Mouse (Mus musculus): ENCODE results near the gene Polg2. TPM values are rescaled to one million over a fixed set of nuclear protein-coding genes. Genes with fewer than 3 reads are reported as not detected.

The Polg2 gene
- polyA plus RNA-seq, 1 experiment from 2014 or later, result 11.1 TPM

DNA sequence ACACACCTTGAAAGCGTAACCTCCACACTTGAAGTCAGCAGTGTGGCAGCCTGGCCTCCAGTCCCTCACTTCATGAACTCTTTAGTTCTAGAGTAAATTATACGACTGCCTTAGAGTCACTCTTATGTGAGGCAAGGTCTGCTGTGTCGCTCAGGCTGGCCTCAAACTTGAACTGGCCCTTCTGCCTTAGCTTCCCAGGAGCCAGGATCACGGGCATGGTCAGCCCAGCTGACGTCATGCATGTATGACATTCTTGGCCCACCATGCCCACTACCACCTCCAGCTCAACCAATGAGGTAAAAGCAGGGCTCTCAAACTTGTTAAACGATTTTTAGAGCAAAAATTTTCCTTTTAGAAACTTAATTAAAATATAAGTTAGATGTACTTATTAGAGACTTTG lies 42.1 kb upstream of the Polg2 start:
- Histone ChIP-seq H3K4me1 (replicated peaks; ENCODE audit: insufficient read depth, low read length) (no peaks in the 10 kb centered on the region), H3K27me3 (ENCODE audit: insufficient read depth, low read length) (no peaks in the 10 kb centered on the region), H3K4me2 (ENCODE audit: low read length) (no peak overlapping the region), H3K9me3 (replicated peaks; ENCODE audit: low read length) (no peaks in the 10 kb centered on the region), H3K9ac (ENCODE audit: low read depth, low read length) (no peak overlapping the region), H3K36me3 (ENCODE audit: insufficient read depth, low read length) (peaks cover 37% of the 10 kb centered on the region; the same call in 1 of the 2 replicates), H3K27ac (peak overlapping the region; percentile 28; the same call in 1 of the 2 replicates), H3K4me3 (replicated peaks; ENCODE audit: low read depth, low read length) (no peak overlapping the region)
- no peak for TF ChIP-seq CTCF (IDR thresholded peaks at IDR 0.05; ENCODE audit: low read depth)
- ATAC-seq (replicated peaks; ENCODE audit: low FRiP score, low read depth), result no peak
- 79% methylated on average over 6 of the region's 6 CpGs for WGBS
- no peak for DNase-seq (ENCODE audit: low spot score)

DNA sequence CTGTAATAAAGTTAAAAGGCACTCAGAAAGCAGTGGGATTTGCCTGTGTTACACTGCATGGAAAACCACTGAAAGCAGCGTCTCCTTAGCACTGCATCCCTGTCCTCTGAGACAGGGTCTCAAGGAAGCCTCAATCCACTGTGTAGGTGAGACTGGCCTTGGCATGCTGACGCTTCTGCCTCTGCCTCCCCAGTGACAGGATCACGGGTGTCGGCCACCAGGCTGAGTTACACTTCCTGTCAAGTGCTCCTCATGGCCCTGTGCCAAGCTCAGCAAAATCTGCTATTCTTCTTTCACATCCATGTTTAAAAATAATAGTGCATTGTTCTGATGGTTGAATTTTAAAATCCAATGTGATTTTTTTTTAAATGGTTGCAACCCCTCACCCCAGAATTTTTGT lies 41.6 kb upstream of the Polg2 start:
- 32% methylated on average over 4 of the region's 4 CpGs for WGBS
- ATAC-seq (replicated peaks; ENCODE audit: low FRiP score, low read depth), result no peak
- no peak overlapping the region for H3K4me2 ChIP-seq (ENCODE audit: low read length)
- no peaks in the 10 kb centered on the region for H3K27me3 ChIP-seq (ENCODE audit: insufficient read depth, low read length)
- H3K27ac ChIP-seq, result no peak overlapping the region
- H3K4me1 ChIP-seq (replicated peaks; ENCODE audit: insufficient read depth, low read length), result no peaks in the 10 kb centered on the region
- TF ChIP-seq CTCF (IDR thresholded peaks at IDR 0.05; ENCODE audit: low read depth), result no peak
- peaks cover 38% of the 10 kb centered on the region; the same call in 1 of the 2 replicates for H3K36me3 ChIP-seq (ENCODE audit: insufficient read depth, low read length)
- no peaks in the 10 kb centered on the region for H3K9me3 ChIP-seq (replicated peaks; ENCODE audit: low read length)
- DNase-seq (ENCODE audit: low spot score), result peak; percentile 36
- H3K4me3 ChIP-seq (replicated peaks; ENCODE audit: low read depth, low read length), result no peak overlapping the region
- H3K9ac ChIP-seq (ENCODE audit: low read depth, low read length), result no peak overlapping the region

DNA sequence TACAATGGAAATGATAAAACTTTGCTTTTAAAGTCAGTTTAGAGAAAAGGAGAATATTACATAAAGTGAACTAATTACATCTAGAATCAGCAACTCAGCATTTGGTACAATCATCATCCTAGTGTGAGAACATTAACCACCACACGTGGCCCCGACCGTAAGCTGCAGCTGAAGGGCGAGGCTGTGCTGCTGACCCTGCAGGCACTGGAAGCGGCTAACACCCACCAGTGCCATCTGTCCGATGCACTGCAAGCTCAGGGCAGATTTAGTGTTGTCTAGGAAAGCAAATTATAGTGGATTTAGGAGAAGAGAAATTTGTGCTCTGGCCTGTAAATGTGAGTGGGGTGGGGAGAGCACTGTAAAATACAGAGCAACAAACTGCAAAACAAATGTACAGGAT lies 40.9 kb upstream of the Polg2 start:
- WGBS, result 69% methylated on average over 6 of the region's 6 CpGs
- DNase-seq (ENCODE audit: low spot score) (no peak), ATAC-seq (replicated peaks; ENCODE audit: low FRiP score, low read depth) (no peak)
- Histone ChIP-seq H3K9me3 (replicated peaks; ENCODE audit: low read length) (no peaks in the 10 kb centered on the region), H3K4me3 (replicated peaks; ENCODE audit: low read depth, low read length) (no peak overlapping the region), H3K4me1 (replicated peaks; ENCODE audit: insufficient read depth, low read length) (no peaks in the 10 kb centered on the region), H3K4me2 (ENCODE audit: low read length) (no peak overlapping the region), H3K36me3 (ENCODE audit: insufficient read depth, low read length) (peaks cover 44% of the 10 kb centered on the region; the same call in 1 of the 2 replicates), H3K27ac (no peak overlapping the region), H3K27me3 (ENCODE audit: insufficient read depth, low read length) (no peaks in the 10 kb centered on the region), H3K9ac (ENCODE audit: low read depth, low read length) (no peak overlapping the region)
- no peak for TF ChIP-seq CTCF (IDR thresholded peaks at IDR 0.05; ENCODE audit: low read depth)

DNA sequence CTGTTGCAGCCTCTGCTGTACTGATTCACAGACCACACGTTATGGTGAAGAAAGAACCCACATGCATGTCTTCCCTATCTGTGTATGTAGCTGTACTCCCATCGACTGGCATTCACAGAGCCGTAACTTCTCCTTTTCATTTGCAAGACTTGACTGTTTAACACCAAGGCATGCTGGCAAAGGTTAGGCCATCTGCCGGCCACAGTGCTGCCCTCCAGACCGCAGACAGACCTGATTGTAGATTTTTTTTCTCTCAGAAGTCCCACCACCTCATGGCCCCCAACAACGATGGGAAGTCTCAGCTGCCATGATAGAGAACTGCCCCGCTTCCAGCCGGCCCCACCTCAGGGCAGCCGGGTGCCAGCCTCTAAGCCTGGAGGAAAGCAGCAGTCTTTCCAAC lies 40.3 kb upstream of the Polg2 start:
- H3K27ac ChIP-seq, result no peak overlapping the region
- no peaks in the 10 kb centered on the region for H3K27me3 ChIP-seq (ENCODE audit: insufficient read depth, low read length)
- H3K9ac ChIP-seq (ENCODE audit: low read depth, low read length), result no peak overlapping the region
- no peaks in the 10 kb centered on the region for H3K4me1 ChIP-seq (replicated peaks; ENCODE audit: insufficient read depth, low read length)
- no peak for TF ChIP-seq CTCF (IDR thresholded peaks at IDR 0.05; ENCODE audit: low read depth)
- 85% methylated on average over 9 of the region's 9 CpGs for WGBS
- ATAC-seq (replicated peaks; ENCODE audit: low FRiP score, low read depth) (no peak), DNase-seq (ENCODE audit: low spot score) (no peak)
- no peaks in the 10 kb centered on the region for H3K9me3 ChIP-seq (replicated peaks; ENCODE audit: low read length)
- no peak overlapping the region for H3K4me3 ChIP-seq (replicated peaks; ENCODE audit: low read depth, low read length)
- peaks cover 48% of the 10 kb centered on the region; the same call in 1 of the 2 replicates for H3K36me3 ChIP-seq (ENCODE audit: insufficient read depth, low read length)
- no peak overlapping the region for H3K4me2 ChIP-seq (ENCODE audit: low read length)

DNA sequence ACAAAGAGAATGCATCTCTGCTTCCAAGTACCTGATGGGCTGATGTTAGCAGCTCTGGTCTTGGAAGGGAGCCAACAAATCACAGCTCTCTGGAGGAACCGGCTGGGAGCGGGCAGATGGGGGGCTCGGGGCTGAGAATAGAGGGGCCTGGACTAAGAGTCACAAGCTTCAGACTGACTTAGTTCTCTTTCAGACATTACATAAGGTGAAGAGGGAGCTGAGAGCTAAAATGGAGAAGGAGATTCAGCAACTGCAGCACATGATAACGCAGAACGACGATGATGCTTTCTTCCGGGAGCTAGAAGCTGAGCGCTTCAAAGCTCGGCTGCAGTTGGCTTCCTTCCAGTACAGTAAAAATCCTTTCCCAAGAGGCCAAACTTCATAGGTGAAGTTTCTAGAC lies 39.0 kb upstream of the Polg2 start:
- no peaks in the 10 kb centered on the region for H3K9me3 ChIP-seq (replicated peaks; ENCODE audit: low read length)
- DNase-seq (ENCODE audit: low spot score), result peak; percentile 47
- TF ChIP-seq CTCF (IDR thresholded peaks at IDR 0.05; ENCODE audit: low read depth), result no peak
- no peaks in the 10 kb centered on the region for H3K4me1 ChIP-seq (replicated peaks; ENCODE audit: insufficient read depth, low read length)
- H3K27ac ChIP-seq, result no peak overlapping the region
- H3K4me3 ChIP-seq (replicated peaks; ENCODE audit: low read depth, low read length), result no peak overlapping the region
- no peak overlapping the region for H3K4me2 ChIP-seq (ENCODE audit: low read length)
- 45% methylated on average over 9 of the region's 9 CpGs for WGBS
- H3K36me3 ChIP-seq (ENCODE audit: insufficient read depth, low read length), result peaks cover 51% of the 10 kb centered on the region; the same call in 1 of the 2 replicates
- H3K9ac ChIP-seq (ENCODE audit: low read depth, low read length), result no peak overlapping the region
- H3K27me3 ChIP-seq (ENCODE audit: insufficient read depth, low read length), result no peaks in the 10 kb centered on the region
- ATAC-seq (replicated peaks; ENCODE audit: low FRiP score, low read depth), result no peak

DNA sequence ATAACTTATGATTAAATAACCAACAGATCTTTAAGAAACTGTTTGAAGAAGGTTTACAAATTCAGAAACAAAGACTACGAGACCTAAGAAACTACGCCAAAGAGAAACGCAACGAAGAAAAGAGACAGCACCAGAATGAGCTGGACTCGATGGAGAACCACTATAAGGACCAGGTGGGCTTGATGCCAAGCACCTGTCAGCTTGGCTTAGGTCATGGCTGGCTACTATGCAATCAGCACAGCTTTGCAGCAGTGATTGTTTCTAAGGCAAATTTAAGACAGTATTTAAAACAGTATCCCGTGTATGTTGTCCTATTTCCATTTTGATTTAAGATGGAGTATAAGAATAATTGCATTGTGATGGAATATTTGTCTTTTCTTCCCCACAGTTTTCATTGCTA lies 38.5 kb upstream of the Polg2 start:
- Histone ChIP-seq H3K4me2 (ENCODE audit: low read length) (no peak overlapping the region), H3K36me3 (ENCODE audit: insufficient read depth, low read length) (peaks cover 46% of the 10 kb centered on the region; the same call in 1 of the 2 replicates), H3K9ac (ENCODE audit: low read depth, low read length) (no peak overlapping the region), H3K9me3 (replicated peaks; ENCODE audit: low read length) (no peaks in the 10 kb centered on the region), H3K4me3 (replicated peaks; ENCODE audit: low read depth, low read length) (no peak overlapping the region), H3K27ac (no peak overlapping the region), H3K4me1 (replicated peaks; ENCODE audit: insufficient read depth, low read length) (no peaks in the 10 kb centered on the region), H3K27me3 (ENCODE audit: insufficient read depth, low read length) (no peaks in the 10 kb centered on the region)
- TF ChIP-seq CTCF (IDR thresholded peaks at IDR 0.05; ENCODE audit: low read depth), result no peak
- no peak for ATAC-seq (replicated peaks; ENCODE audit: low FRiP score, low read depth)
- WGBS, result 86% methylated on average over 6 of the region's 6 CpGs
- DNase-seq (ENCODE audit: low spot score), result no peak

DNA sequence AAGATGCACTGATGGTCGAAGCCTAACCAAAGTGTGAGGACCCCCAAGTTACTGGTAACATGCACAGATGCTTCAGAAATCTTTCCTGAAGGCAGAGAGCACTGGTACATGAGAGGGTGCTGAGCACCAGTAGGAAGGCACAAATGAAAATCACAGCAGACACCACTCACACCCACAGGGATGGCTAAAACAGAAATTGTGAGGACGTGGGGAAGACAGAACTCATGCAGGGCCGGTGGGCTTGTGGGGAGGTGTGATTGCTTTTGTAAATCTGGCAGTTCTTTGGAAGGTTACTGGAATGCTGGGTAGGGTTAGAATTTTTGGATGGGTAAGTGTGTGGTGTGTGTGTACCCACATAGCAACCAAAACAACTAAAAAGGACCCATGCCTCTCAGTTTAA lies 37.8 kb upstream of the Polg2 start:
- H3K4me3 ChIP-seq (replicated peaks; ENCODE audit: low read depth, low read length), result no peak overlapping the region
- no peak overlapping the region for H3K27ac ChIP-seq
- H3K9me3 ChIP-seq (replicated peaks; ENCODE audit: low read length), result no peaks in the 10 kb centered on the region
- DNase-seq (ENCODE audit: low spot score) (no peak), ATAC-seq (replicated peaks; ENCODE audit: low FRiP score, low read depth) (no peak)
- H3K9ac ChIP-seq (ENCODE audit: low read depth, low read length), result no peak overlapping the region
- no peak overlapping the region for H3K4me2 ChIP-seq (ENCODE audit: low read length)
- no peak for TF ChIP-seq CTCF (IDR thresholded peaks at IDR 0.05; ENCODE audit: low read depth)
- WGBS, result 89% methylated on average over 3 of the region's 3 CpGs
- H3K27me3 ChIP-seq (ENCODE audit: insufficient read depth, low read length), result no peaks in the 10 kb centered on the region
- H3K4me1 ChIP-seq (replicated peaks; ENCODE audit: insufficient read depth, low read length), result no peaks in the 10 kb centered on the region
- peaks cover 40% of the 10 kb centered on the region; the same call in 1 of the 2 replicates for H3K36me3 ChIP-seq (ENCODE audit: insufficient read depth, low read length)

Data from kidney, postnatal 0 days (tissue).